Comparison of ENCODE assay signal across 8 mouse cellular contexts in genomic region chr8:44935741-44936140, GRCm38 (mm10). TPM values are rescaled to one million over a fixed set of nuclear protein-coding genes. Genes with fewer than 3 reads are reported as not detected.
A peak's percentile ranks its signal among the peaks of the same experiment; 100 is the strongest.
DNase-seq lines count a peak whose midpoint lies in the region; ATAC-seq and TF ChIP-seq lines count a peak whose summit lies in the region.

No protein-coding gene starts in this region.

- no peaks in the 10 kb centered on the region for H3K9me3 ChIP-seq in hindbrain, embryonic 14.5 days (ENCODE audit: control insufficient read depth, low read length)
- no peaks in the 10 kb centered on the region for H3K9me3 ChIP-seq in lung, postnatal 0 days (ENCODE audit: low read length)

- H3K4me1 ChIP-seq in hindbrain, embryonic 14.5 days (replicated peaks; ENCODE audit: control insufficient read depth, insufficient read depth, low read length) = peaks cover 3% of the 10 kb centered on the region; the same call in 1 of the 2 replicates
- peaks cover 6% of the 10 kb centered on the region; the same call in 1 of the 2 replicates for H3K4me1 ChIP-seq in lung, postnatal 0 days (ENCODE audit: insufficient read depth, low read depth, low read length)

- peak overlapping the region; percentile 87 for H3K4me2 ChIP-seq in hindbrain, embryonic 14.5 days (replicated peaks)
- H3K4me2 ChIP-seq in lung, postnatal 0 days (replicated peaks; ENCODE audit: low read depth, low read length) = peak overlapping the region; percentile 86

- H3K27ac ChIP-seq in hindbrain, embryonic 14.5 days = peak overlapping the region; percentile 85
- peak overlapping the region; percentile 93 for H3K27ac ChIP-seq in lung, postnatal 0 days (ENCODE audit: low read length)

- DNase-seq in adrenal gland, adult 18-20 months (ENCODE audit: low spot score in 2 of 2) = peak; percentile 72 to 76
- DNase-seq in cerebellum, postnatal 36 days = peak; percentile 93
- DNase-seq in gastrocnemius, adult 18-20 months (ENCODE audit: low spot score) = peak; percentile 76
- peak; percentile 90 for DNase-seq in hindbrain, embryonic 14.5 days (ENCODE audit: low spot score)
- DNase-seq in layer of hippocampus, postnatal 25 days (ENCODE audit: extremely low spot score in 1 of 2, low spot score in 1 of 2) = peak; percentile 68 to 82
- DNase-seq in lung, postnatal 0 days (ENCODE audit: low spot score) = peak; percentile 97
- peak; percentile 90 for DNase-seq in right cerebral cortex, adult 18-20 months
- no peak for DNase-seq in B cell, adult 2 months

- no peaks in the 10 kb centered on the region for H3K36me3 ChIP-seq in hindbrain, embryonic 14.5 days (replicated peaks; ENCODE audit: control insufficient read depth, insufficient read depth)
- H3K36me3 ChIP-seq in lung, postnatal 0 days (ENCODE audit: insufficient read depth, low read length) = no peaks in the 10 kb centered on the region

- no peaks in the 10 kb centered on the region for H3K27me3 ChIP-seq in hindbrain, embryonic 14.5 days (ENCODE audit: control insufficient read depth, insufficient read depth, low read length)
- no peaks in the 10 kb centered on the region for H3K27me3 ChIP-seq in lung, postnatal 0 days (replicated peaks; ENCODE audit: insufficient read depth, low read length)

- TF ChIP-seq CTCF in lung, postnatal 0 days (IDR thresholded peaks at IDR 0.05) = peak; percentile 95

- ATAC-seq in hindbrain, embryonic 14.5 days (ENCODE audit: low FRiP score) = peak; percentile 69
- ATAC-seq in lung, postnatal 0 days = peak; percentile 73

- H3K9ac ChIP-seq in hindbrain, embryonic 14.5 days = peak overlapping the region; percentile 68
- H3K9ac ChIP-seq in lung, postnatal 0 days (replicated peaks; ENCODE audit: low read depth) = peak overlapping the region; percentile 53

- 0% methylated on average over 24 of the region's 24 CpGs for WGBS in hindbrain, embryonic 14.5 days
- WGBS in lung, postnatal 0 days = 0% methylated on average over 24 of the region's 24 CpGs

- peak; percentile 31; the same call in 1 of the 2 replicates for TF ChIP-seq EP300 in lung, postnatal 0 days (IDR thresholded peaks at IDR 0.05)

- peak overlapping the region; percentile 66 for H3K4me3 ChIP-seq in hindbrain, embryonic 14.5 days (replicated peaks; ENCODE audit: low read length)
- H3K4me3 ChIP-seq in lung, postnatal 0 days (ENCODE audit: low read depth, low read length) = peak overlapping the region; percentile 75

RNA-seq across cellular contexts. Expression of gene Fat1, which starts 0.5 kb away (rescaled TPM):
- 10 to 100 TPM; 40.1 to 46.3 TPM for total RNA-seq in adrenal gland, adult 18-20 months (2021)
- total RNA-seq in gastrocnemius, adult 18-20 months (2021) = 1 to 10 TPM; 2.1 to 2.7 TPM
- polyA plus RNA-seq in hindbrain, embryonic 14.5 days (2014; fragmentation: Nextera tagmentation; extraction: Ambion mirVana) = 25.3 and 28.8 TPM in 2 replicates
- total RNA-seq in layer of hippocampus, postnatal 25 days (2021) = 10 to 100 TPM; 22.7 to 28.7 TPM
- 7.2 and 7.3 TPM in 2 replicates for polyA plus RNA-seq in lung, postnatal 0 days (2015; fragmentation: Nextera tagmentation; extraction: Ambion mirVana)

Comparison
In these comparisons a context has a peak if more than half of its experiments do, and no peak if none do; other contexts are left out.
1. DNase-seq: peak in adrenal gland, adult 18-20 months (2 of 2), cerebellum, postnatal 36 days (2 of 2), gastrocnemius, adult 18-20 months (single experiment), hindbrain, embryonic 14.5 days (single experiment), layer of hippocampus, postnatal 25 days (2 of 2), lung, postnatal 0 days (single experiment) and right cerebral cortex, adult 18-20 months (single experiment); none in B cell, adult 2 months (0 of 2).
2. RNA of gene Fat1, which starts 0.5 kb away (total RNA-seq): 40.1 to 46.3 TPM in adrenal gland, adult 18-20 months and 22.7 to 28.7 TPM in layer of hippocampus, postnatal 25 days; 2.1 to 2.7 TPM in gastrocnemius, adult 18-20 months; every median in the first group is over 4 times any median in the second.